Mouse (Mus musculus): ENCODE results near the gene D17Wsu92e.
"Not testable (repeated sequence)": the region's sequence is repeated elsewhere in the genome, so short reads cannot be mapped to it uniquely, and the experiment has no call there.

D17Wsu92e gene

DNA sequence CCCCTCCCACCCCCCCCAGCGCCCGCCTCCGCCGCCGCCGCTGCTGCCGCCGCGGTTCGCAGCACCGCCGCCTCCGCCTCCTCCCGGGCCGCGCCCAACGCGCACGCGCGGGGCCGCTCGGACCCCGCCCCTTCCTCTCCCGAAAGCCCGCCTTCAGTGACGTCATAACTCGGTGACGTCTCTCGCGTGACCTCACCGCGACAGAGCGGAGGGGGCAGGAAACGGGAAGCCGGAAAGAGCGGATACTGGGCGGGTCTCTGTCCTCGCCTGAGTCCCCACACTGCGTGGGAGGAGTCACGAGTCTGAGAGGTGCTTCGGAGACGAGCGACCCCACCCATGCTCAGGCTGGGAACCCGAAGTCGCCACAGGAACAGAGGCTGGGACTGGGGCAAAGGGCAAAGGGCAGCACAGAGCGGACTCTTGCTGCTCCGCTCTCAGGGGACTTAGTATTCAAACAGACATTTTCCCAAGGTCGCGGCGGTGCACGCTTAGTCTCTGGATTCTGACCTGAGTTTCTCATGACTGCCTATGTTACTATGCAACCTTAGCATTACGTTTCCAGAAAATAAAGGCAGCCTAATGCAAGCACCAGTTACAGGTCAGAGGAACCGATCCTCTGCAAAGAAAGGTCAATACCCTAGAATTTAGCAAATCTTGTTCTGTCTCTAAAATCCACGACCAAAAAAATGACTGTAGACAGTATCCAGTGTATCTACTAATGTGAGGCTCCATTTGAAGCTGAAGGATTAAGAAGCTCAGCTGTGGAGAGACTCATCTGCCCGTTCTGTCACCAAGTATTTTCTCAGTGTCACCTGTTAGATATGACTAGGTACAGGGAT is at the start of gene D17Wsu92e:
Gene D17Wsu92e, minus strand, starts transcription at position 81 of the 839 bp plus-strand sequence.
- peak; percentile 99 for DNase-seq (ENCODE audit: low spot score)

- DNase-seq (ENCODE audit: low spot score) = no peak
Measured at GRCm38 (mm10) chr17:27866737-27867136, 46.3 kb upstream of the D17Wsu92e start.

GRCm38 (mm10) chr17:27865461-27865860 is 45.0 kb upstream of the D17Wsu92e start:
- no peak for DNase-seq (ENCODE audit: low spot score)

DNA sequence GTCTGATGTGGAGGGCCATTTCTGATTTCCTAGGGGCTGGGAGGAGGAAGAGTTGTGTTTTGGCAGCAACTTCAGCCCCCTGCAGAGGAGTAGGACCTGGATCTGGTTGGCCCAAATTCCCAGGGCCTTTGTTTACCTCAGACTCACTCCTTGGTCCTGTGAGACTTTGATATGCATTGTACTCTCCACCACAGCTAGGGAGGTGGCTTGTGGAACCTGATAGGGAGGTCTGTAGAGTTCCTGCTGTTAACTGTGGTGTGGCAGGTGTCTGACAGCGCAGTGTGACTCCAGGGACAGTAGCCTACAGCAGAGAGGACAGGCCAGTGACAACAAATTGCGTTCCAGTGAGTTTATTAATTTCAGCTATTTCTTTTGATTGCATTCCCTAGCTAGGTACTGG is 38.7 kb upstream of the D17Wsu92e start:
- peak; percentile 47 for DNase-seq (ENCODE audit: low spot score)

DNA sequence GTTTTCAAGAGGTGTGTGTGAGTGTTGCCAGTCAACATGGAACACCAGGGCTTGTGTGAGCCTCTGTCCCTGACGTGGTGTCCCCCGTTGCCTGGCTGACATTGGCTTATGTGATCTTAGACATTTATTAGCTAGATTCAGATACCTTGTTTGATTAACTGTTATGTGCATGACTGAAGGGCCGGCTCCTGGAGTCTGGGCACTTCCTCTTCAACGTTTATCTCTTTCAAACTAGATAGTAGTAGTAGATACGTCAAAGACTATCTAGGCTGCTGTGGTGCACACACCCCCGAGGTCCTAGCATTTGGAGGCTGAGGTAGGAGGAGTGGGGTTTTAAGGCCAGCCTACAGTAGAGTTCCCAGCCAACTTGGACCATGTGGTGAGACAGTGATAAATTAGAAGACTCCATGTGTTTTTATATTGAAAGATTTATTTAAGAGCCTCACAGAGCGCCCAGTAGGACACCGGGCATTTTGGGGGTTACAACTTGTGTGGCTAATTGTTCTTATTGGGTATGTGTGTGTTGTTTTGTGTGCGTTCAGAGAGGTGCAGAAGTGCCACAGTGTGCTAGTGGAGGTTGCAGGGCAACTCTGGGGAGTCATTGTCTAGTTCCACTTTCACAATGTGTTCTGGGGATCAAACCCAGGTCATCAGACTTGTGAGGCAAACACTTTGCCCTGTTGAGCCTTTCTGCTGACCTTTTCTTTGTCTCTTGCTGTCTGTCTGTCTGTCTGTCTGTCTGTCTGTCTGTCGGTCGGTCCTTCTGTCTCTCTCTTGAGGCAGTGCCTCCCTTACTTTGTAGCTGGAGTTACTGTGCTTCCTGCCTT is 37.4 kb upstream of the D17Wsu92e start:
- DNase-seq (ENCODE audit: low spot score) = peak; percentile 56

DNA sequence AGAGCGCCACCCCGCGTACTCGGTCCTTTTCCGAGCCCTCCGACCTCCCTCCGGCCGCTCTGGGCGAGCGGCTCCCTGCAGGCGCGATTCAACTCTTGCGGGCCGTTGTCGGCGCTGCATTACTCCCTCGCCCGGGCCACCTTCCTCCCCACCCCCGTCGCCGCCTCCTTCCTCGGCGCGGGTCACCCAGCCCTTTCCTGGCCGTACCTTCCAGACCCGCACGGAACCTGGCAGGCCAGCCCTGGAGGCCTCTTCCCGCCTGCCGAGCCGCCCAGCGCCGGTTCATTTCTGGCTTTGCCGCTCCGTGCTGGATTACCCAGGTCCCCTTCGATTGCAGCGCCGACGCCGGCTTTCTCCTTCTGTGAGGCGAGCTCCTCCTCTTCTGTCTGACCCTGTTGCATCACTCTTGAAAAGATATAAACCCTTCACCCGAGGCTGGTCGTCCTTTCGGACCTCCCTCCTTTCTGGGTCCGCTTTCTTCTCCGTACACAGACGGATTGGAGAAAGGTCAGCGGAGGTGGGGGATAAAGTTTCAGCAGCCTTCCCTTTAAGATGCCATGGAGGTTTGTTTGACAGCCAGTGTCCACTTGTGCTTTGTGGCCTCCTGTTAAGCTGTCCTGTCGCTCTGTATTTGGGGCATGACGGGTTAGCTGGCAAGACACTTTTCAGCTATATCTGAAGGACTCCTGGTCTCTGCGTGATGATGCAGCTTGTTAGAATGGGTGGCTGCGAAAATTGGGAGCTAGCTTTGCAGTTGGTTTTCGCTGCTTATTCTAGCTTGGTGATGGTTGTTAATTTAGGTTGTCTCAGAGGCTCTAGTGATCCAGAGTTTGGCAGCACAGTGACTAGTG is 36.6 kb upstream of the D17Wsu92e start:
- DNase-seq (ENCODE audit: low spot score) = peak; percentile 57

DNA sequence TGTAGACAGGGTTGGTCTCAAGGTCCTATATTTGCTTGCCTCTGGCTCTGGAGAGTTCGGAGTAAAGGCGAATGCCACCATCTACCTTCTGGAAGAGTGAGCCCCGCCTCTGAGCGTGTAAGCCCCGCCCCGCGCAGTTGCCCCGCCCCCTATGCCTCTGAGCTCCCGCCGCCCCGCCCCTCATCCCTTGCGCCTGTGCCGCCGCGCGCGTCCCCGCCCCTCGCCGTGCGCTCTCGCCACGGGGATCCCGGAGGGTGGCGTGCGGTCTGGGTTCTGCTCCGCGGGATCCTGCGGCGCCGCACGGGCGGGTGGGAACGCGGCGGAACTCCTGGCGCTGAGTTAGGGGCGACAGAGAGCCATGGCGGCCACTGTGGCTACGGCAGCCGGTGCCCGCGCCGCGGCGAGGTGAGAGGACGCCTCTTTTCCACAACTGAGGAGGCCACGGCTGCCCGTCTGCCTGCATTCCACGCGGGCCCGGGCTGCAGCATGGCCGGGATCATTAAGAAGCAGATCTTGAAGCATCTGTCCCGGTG is 35.9 kb upstream of the D17Wsu92e start, which contains the start of gene Uhrf1bp1:
Gene Uhrf1bp1, plus strand, starts transcription at position 177 of the 533 bp plus-strand sequence.
- DNase-seq (ENCODE audit: low spot score) = peak; percentile 83

- DNase-seq (ENCODE audit: low spot score) = no peak
Measured at GRCm38 (mm10) chr17:27851076-27851475, 30.6 kb upstream of the D17Wsu92e start.

- no peak for DNase-seq (ENCODE audit: low spot score)
Measured at GRCm38 (mm10) chr17:27848351-27848750, 27.9 kb upstream of the D17Wsu92e start.

- peak; percentile 91 for DNase-seq (ENCODE audit: low spot score)
Measured at GRCm38 (mm10) chr17:27839469-27840252, 19.2 kb upstream of the D17Wsu92e start.

- DNase-seq (ENCODE audit: low spot score) = not testable (repeated sequence)
Measured at GRCm38 (mm10) chr17:27837850-27838249, 17.4 kb upstream of the D17Wsu92e start, which contains the start of gene Snrpc. TSS of gene Snrpc (plus strand) at chr17:27838150.

- no peak for DNase-seq (ENCODE audit: low spot score)
Measured at GRCm38 (mm10) chr17:27830411-27830810, 10.0 kb upstream of the D17Wsu92e start.

GRCm38 (mm10) chr17:27827511-27827910 is 7.1 kb upstream of the D17Wsu92e start:
- DNase-seq (ENCODE audit: low spot score) = no peak

- DNase-seq (ENCODE audit: low spot score) = no peak
Measured at GRCm38 (mm10) chr17:27826908-27827383, 6.5 kb upstream of the D17Wsu92e start.

GRCm38 (mm10) chr17:27825984-27826905 is 5.8 kb upstream of the D17Wsu92e start:
- peak; percentile 75 for DNase-seq (ENCODE audit: low spot score)

DNA sequence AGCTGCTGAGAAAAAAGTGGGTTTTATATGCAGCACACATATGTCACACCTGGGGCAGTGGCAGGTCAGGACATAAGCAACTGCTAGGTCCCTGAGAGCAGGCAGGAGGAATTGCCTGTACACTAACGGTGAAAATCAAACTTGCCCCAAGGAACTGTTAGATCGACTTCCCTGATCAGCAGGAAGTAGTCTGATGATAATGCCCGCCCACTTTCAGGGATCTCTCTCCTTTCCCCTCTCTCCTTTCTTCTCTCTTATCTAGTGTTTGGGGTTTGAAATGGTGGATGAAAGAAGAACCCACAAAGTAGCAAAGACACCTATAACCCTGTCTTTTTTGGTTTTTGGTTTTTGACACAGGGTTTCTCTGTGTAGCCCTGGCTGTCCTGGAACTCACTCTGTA is 5.1 kb upstream of the D17Wsu92e start:
- DNase-seq (ENCODE audit: low spot score) = peak; percentile 28

DNA sequence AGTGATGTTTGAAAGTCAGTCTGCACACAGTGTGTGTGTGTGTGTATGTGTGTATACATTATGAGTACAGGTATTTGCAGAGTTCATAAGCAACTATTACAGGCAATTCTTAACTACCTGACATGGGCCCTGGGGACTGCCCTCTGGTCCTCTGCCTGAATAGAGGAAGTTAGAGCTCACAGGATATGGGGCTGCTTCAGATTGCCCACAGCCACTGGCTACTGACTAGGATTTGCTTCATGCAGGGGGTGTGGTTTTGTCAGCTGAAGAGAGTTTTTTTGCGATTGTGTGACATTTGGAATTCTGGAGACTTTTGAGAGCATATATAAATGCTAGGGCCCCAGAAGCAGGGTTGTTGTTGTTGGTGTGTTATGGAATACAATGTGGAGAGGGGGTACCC is 4.5 kb upstream of the D17Wsu92e start:
- DNase-seq (ENCODE audit: low spot score) = no peak

DNA sequence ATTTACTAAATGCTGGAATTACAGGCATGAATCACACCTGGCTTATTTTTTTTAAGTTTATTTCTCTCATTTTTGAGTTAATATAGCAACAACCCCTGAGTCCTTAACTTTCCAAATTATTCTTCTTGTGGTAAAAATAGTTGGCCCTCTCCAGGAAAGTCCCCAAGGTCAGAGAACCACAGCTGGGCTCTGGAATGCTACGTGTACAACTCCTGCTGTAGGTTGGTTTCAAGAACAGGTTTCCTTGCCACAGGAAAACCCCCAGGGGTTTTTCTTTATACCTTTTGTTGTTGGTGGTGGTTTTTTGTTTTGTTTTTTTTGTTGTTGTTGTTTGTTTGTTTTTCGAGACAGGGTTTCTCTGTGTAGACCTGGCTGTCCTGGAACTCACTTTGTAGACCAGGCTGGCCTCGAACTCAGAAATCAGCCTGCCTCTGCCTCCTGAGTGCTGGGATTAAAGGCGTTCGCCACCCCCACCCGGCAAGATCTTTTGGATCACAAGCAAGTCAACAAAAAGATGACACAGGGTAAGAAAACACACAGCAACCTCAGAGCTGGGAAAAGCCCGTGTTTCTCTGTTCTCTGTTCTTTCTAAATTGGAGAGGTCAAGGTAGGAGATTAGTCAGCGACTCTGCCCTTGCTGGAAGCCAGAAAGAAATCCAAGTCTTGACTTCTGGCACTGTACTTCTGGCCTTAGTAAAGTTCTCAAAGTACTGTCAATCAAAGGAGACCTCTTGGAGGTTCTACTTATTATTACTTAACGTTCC is 2.9 kb upstream of the D17Wsu92e start:
- no peak for DNase-seq (ENCODE audit: low spot score)
